Mouse (Mus musculus) heart, postnatal 4 days (tissue): ENCODE measurements around the gene Slc8b1. TPM values are rescaled to one million over a fixed set of nuclear protein-coding genes. Genes with fewer than 3 reads are reported as not detected.

Experiments used
- DNase-seq: peaks from one replicate; pipeline ENCODE4 v3.0.0; 2021
- total RNA-seq, 2 experiments: library from RNA; stranded (reverse); gene quantifications; 2 replicates each; pipeline ENCODE4 v1.2.3; 2021

Slc8b1 gene
- total RNA-seq, result 1 to 10 TPM; 8.7 to 9.3 TPM

GRCm38 (mm10) chr5:120510982-120511642 is at the start of gene Slc8b1:
TSS of gene Slc8b1 (plus strand) at chr5:120511168.
- DNase-seq, result peak; percentile 98

- DNase-seq, result no peak
Observed at GRCm38 (mm10) chr5:120461902-120462301, 49.1 kb upstream of the Slc8b1 start.

GRCm38 (mm10) chr5:120464321-120464720 is 46.6 kb upstream of the Slc8b1 start:
- peak; percentile 35 for DNase-seq

- peak; percentile 56 for DNase-seq
Observed at GRCm38 (mm10) chr5:120465062-120465461, 45.9 kb upstream of the Slc8b1 start.

GRCm38 (mm10) chr5:120465860-120466259 is 45.1 kb upstream of the Slc8b1 start:
- DNase-seq, result peak; percentile 80

GRCm38 (mm10) chr5:120467026-120467425 is 43.9 kb upstream of the Slc8b1 start:
- DNase-seq, result peak; percentile 55

GRCm38 (mm10) chr5:120468336-120468735 is 42.6 kb upstream of the Slc8b1 start:
- no peak for DNase-seq

GRCm38 (mm10) chr5:120468830-120469229 is 42.1 kb upstream of the Slc8b1 start:
- DNase-seq, result no peak

GRCm38 (mm10) chr5:120471538-120471937 is 39.4 kb upstream of the Slc8b1 start:
- DNase-seq, result no peak

GRCm38 (mm10) chr5:120472770-120473169 is 38.2 kb upstream of the Slc8b1 start, which contains the start of gene Sdsl:
TSS of gene Sdsl (minus strand) at chr5:120472810.
- no peak for DNase-seq

GRCm38 (mm10) chr5:120473361-120473760 is 37.6 kb upstream of the Slc8b1 start:
- DNase-seq, result no peak

GRCm38 (mm10) chr5:120475861-120476260 is 35.1 kb upstream of the Slc8b1 start:
- DNase-seq, result no peak

GRCm38 (mm10) chr5:120476296-120476695 is 34.7 kb upstream of the Slc8b1 start, which contains the start of gene Sds:
TSS of gene Sds (plus strand) at chr5:120476526.
- no peak for DNase-seq

- no peak for DNase-seq
Observed at GRCm38 (mm10) chr5:120477993-120478392, 33.0 kb upstream of the Slc8b1 start.

GRCm38 (mm10) chr5:120479538-120479937 is 31.4 kb upstream of the Slc8b1 start:
- no peak for DNase-seq

GRCm38 (mm10) chr5:120481205-120481604 is 29.8 kb upstream of the Slc8b1 start:
- DNase-seq, result no peak

- DNase-seq, result no peak
Observed at GRCm38 (mm10) chr5:120483399-120483798, 27.6 kb upstream of the Slc8b1 start.

- DNase-seq, result no peak
Observed at GRCm38 (mm10) chr5:120487844-120488243, 23.1 kb upstream of the Slc8b1 start.

- DNase-seq, result peak; percentile 46
Observed at GRCm38 (mm10) chr5:120490679-120491192, 20.2 kb upstream of the Slc8b1 start.

GRCm38 (mm10) chr5:120492437-120492836 is 18.5 kb upstream of the Slc8b1 start:
- DNase-seq, result peak; percentile 49

GRCm38 (mm10) chr5:120493440-120493839 is 17.5 kb upstream of the Slc8b1 start:
- DNase-seq, result no peak

- no peak for DNase-seq
Observed at GRCm38 (mm10) chr5:120493873-120494395, 17.0 kb upstream of the Slc8b1 start.

- DNase-seq, result no peak
Observed at GRCm38 (mm10) chr5:120495064-120495702, 15.8 kb upstream of the Slc8b1 start.
